Mouse (Mus musculus): ENCODE measurements around the gene Padi2.

Gene Padi2

DNA sequence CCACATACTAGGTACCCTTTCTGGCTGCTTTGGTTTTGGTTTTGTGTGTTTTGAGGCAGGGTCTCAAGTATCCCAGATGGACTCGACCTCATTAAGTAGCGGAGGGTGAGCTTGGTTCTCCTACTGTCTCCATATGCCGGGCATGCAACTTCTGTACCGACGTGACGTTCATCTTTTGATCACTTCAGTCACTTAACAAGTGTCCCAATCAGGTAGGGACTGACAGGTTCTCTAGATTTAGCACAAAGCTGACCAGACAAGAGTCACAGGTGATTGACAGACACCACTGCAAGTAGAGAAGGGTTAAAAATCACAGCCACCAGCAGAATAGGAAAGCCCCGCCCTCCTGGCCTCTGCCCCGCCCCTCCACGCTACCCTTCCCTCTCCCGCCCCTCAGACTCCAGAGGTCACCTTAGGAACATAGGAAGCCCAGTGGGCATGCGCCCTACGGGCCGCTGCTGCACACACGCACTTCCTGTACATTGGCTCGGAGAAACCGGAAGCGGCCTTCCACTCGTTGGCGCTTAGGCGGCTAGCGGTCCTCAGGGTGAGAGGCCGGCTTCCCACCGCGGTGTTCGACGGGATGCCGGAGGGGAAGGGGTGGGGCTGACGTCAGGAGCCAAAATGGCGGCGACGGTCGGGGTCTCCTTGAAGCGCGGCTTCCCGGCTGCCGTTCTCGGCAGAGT is 54.8 kb downstream of the Padi2 start, which contains the start of gene Sdhb:
Gene Sdhb, plus strand, starts transcription at position 423 of the 686 bp plus-strand sequence.
- DNase-seq: peak; percentile 96 to 98

- no peak for DNase-seq
These were observed 55.5 kb downstream of the Padi2 start for GRCm38 (mm10) chr4:140961467-140962206.

DNA sequence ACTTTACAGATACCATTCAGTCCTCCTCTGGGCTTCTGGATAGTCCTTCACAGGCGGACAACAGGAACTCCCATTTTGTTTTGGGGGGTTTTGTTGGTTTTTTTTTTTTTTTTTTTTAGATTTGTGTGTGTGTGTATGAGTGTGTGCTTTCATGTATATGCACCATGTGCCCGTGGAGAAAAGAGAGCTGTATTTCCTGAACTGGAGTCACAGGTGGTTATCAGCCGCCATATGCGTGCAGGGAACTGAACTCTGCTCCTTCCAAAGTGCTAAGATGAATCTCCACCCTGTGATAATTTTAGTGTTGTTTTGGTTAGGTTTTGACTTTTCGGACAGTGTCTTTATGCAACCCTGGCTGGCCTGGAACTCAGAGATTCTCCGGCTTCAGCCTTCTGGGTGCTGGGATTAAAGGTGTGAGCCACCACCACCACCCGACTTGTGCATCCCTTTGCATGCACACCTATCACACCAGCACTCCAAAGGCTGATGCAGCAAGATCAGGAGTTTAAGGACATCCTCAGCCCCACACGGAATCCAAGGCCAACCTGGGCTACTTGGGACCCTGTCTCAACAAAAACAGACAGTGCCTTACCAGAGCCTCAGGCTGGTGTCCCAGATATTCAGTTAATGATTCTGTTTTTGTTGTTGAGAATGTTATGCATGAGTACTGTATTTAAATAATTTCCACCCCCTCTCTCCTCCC is 56.2 kb downstream of the Padi2 start:
- no peak for DNase-seq

- peak; percentile 37 to 38 for DNase-seq
These were observed 56.8 kb downstream of the Padi2 start for GRCm38 (mm10) chr4:140962950-140963349.

DNA sequence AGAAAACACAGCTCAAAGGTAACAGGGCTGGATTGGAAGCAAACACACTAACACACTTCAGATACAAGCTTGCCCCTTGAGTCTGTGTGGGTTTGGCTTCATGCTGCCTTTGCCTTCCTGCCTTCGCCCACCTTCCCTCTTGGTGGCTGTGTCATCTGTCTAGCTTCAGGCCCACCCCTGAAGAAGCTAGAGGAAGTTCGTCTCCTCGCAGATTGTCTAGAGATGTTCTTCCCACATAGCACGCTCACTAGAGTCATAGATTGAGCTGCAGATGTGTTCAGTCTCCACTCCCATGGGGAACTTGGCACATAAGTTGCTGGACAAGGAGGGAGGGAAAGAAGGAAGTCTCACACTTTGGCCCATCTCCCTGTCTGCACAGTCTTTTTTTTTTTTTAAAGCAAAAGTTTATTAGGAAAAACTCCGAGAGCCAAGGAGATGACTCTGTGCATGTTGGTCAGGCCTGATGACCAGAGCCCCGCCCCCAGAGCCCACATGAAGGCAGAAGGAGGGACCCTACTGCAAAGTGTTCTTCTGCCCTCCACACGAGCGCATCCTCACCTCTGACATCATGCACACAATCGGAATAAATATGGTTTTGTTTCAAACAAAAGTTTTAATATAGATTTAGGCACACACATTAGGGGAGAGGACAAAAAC is 57.9 kb downstream of the Padi2 start:
- DNase-seq: peak in 1 of 2 experiments; percentile 30

GRCm38 (mm10) chr4:140964620-140965019 is 58.5 kb downstream of the Padi2 start:
- peak; percentile 87 to 90 for DNase-seq

DNA sequence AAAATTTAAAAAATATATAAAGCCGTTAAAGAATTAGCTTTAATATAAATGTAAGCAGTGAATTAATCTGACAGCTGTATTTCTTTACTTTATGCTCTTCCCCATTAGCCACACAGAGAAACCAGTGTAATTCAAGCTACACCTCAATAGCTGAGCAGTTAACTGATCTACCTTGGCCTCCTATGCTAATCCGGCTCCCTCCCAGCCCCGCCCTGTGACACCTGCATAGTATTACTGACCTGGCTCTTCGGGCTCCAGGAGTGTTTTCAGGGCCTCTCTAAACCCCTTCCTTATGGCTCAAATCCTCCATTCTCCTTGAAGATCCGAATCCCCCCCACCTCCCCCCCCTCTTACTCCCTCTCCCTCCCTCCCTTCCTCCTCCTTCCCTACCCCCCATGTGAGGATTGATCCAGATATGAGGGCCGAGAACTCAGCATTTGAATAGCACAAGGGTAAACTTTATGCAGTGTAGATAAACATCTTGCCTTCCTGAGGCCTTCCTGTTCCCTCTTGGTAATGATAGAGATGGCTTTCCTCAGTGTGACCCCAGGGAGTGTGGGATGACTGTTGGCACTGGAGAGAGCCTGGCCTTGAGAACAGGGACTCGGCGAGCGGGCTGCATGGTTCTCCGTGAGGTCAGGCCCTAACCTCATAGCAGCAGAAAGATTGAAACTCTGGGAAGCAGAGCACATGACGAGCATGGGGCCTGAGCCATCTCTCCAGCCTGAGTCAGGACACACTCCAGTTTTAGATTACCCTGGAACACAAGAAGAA is 61.4 kb downstream of the Padi2 start:
- no peak for DNase-seq

DNA sequence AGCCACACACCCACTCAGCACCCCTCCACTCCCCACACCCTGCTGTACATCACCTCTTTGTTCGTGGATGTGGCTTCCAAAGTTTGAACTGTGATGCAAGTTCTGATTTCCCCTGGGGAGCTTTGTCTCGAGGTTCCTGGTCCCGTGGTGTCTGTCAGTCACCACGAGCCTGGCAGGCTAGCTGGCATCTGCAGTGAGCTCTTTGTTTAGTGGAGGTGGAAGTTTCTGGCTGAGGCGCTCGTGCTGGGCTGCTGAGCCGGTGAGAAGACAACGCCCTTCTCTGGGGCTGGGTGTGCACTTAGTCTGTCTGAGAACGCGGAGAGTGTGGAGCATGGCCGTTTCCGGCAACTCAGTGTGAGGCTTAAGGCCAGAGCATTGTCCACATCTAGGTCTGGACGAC is 65.5 kb downstream of the Padi2 start:
- DNase-seq: no peak

DNA sequence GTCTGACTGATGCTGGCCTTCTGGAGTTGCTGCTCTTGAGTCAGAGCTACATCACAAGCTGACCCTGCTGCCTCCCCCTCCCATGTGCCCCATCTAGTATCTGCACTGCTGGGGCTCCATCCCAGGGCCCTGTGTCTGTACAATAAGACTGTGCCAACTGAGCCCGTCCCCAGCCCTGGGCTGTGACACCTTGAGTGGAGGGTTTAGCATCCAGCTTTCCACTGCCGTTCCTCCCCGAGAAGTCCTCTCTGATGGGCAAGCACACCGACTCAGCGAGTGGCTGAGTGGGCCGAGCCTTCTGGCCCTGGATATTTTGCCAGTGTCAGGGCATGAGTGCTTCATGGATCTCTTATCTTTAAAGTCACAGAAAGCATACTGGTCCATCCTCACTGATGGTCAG is 68.3 kb downstream of the Padi2 start:
- no peak for DNase-seq

DNA sequence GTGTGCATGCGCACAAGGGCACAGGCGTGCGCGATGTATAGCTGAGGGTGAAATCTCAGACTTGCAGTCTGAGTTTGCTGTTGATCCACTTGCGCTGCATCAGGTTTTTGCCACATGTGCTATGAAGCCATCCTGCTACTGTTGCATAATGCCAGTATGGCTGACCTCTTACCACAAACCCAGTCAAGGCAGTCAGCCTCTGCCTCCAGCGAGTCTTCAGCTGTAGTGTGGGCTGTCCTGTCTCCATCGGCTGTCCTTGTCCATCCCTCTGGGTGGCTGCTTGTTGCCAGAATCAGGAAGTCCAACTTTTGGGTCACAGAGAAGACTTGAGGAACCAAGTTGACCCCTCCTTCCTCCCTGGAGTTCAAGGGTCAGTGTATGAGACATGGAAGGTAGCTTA is 69.2 kb downstream of the Padi2 start:
- no peak for DNase-seq

GRCm38 (mm10) chr4:140977278-140977677 is 71.1 kb downstream of the Padi2 start:
- DNase-seq: no peak

DNA sequence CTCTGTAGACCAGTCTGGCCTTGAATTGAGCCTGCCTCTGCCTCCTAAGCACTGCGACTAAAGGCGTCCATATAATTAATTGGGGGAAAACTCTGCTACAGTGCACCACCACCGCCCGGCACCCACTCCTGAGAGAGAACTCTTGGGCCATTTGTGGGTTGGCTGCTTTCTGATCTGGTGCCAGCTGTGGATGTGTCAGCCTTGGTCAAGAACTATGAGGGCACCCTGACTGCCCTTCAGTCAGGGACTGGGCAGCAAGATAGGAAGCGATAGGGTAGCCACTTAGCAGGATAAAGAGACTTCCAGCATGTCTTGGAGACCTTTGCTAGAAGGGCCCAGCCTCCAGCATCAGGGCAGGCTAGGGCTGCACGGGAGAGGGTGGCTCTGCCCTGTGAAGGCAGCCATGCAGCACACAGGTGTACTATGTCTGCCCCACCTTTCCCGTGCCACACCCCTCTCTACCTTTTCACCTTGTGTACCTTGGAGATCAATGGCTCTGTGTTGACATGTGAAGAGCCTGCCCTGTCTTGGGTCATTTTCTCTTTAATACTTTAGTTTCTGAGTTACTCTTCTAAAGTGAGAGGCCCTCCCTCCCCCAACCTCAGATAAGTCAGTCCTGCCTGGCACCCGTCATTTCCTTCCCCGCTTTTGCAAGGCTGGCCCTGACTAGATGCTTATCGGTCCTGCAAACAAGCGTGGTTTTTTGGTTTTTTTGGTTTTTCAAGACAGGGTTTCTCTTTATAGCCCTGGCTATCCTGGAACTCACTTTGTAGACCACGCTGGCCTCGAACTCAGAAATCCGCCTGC is 71.9 kb downstream of the Padi2 start:
- no peak for DNase-seq

GRCm38 (mm10) chr4:140981605-140982004 is 75.5 kb downstream of the Padi2 start:
- DNase-seq: peak in 1 of 2 experiments; percentile 32

- no peak for DNase-seq
These were observed 76.7 kb downstream of the Padi2 start for GRCm38 (mm10) chr4:140982808-140983207.

DNA sequence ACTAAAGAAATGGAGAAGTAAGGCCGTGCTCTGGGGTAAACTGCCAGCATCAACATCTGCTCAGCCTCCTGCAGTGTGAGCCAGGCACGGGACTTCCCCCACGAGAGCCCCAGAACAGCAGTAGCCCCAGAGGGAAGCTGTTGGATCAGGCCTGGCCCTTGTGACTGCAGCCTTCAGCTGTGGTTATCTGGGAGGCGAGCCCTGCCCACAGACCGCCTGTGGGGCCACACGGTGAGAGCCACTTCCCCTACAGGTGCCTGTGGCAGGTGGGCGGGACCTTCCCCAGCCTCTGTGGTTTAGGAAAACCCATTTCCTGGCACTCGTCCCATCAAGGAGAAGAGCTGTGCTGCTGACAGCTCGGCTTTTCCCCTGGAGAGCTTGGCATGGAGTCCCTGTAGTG is 77.3 kb downstream of the Padi2 start:
- peak in 1 of 2 experiments; percentile 42 for DNase-seq

DNA sequence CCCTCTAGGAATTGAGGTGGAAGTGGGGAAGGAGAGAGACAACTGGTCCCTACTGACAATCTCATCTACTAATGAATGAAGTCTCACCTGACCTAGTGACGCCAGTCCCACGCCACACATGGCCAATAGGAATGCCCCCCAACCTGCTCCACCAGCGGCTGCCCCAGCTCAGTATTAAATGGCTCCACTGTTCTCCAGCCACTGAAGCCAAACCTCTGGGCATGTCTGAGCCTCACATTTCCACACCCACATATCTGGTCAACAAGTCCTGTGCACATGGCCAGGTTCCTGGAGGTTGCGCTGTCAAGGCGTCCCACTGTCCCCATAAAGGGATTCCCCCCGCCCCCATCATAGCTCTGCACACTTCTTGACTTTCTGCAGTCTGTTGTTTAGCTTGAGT is 78.4 kb downstream of the Padi2 start:
- DNase-seq: no peak

DNA sequence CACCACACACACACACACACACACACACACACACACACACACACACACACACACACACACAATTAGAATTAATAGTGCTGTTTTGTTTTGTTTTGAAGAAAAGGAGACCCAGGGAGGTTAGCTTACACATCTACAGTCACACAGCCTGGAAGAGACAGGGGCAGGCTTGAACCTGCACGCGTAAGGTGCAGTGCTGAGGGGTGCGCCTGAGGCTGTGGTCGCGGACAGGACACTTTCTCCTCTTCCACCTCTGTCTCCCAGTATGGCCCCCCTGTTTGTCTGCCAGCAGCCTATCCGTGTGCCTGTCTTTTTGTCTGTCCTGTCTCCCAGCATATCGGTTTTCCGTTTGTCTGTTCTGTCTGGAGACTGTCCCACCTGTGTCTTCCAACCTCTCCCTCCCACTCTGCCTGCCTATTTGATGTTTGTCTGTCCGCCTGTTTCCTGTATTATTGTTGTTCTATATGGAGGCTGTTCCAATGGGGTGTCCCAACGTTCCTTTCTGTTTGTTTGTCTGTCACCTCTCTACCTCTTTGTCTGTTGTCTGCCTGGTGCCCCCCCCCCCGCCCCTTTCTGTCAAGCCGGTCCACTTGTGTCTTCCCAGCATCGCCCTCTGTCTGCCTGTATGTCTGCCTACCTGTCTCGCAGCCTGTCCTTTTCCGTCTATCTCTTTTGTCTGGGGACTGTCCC is 80.0 kb downstream of the Padi2 start:
- DNase-seq: peak; percentile 30 to 42

DNA sequence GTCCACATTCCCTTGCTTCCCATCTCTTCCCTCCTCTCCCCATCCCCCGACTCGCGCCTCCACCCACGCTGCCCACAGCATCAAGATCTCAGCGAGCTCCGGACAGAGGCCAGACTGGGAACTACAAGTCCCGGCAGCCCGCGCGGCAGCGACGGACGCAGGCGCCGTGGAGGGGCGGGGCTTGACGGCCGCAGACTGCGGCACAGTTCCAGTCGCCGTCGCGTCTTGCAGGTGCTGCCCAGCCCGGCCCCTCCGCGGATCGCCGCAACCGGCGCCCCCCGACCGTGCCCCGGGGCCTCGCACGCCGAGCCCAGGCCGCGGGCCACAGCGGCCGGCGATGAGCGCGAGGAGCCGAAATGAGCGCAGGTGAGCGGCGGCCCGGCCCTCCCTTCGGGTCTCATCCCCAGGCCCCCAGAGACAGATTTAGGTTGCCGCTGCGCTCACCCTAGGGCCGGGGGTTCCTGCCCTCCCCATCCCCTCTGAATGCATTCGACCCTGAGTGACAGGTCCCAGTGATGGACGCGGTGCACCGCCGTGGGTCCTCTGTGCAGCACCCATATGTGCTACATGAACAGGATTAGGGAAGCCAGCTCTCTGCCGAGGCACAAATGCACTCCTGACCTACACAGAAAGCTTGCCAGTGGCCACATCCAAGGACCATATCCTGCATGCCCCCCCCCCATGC is 80.7 kb downstream of the Padi2 start, which contains the start of gene Atp13a2:
Gene Atp13a2, plus strand, starts transcription at position 163 of the 685 bp plus-strand sequence.
- DNase-seq: peak; percentile 98

GRCm38 (mm10) chr4:140987476-140987875 is 81.3 kb downstream of the Padi2 start:
- DNase-seq: no peak

DNA sequence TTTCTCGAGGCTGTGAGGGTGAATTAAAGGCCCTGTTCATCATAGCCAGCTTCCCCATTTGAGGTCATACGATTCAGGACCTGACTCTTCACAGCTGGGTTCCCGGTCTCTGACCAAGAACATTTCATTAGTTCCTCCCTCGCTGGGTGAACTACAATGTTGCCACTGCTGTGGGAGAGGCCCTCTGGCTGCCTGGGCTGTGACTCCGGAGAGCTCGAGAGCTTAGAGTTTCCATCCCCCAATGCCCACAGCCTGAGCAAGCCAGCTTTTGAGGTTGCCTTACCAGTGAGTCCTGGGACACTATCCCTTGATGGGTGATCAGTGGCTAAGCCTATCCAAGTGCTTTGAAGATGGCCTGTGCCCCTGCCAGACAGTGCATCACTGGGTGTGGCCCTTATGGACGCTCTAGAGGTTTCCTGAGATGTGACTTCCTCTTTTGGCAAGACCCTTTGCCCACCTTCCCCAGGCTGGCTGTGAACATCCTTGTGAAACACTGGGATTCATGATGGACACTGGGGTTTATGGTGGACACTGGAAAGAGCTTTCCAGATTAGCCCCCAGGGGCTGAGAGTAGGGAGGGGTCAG is 82.7 kb downstream of the Padi2 start:
- no peak for DNase-seq
